ENCODE assay signal across 8 mouse cellular contexts in genomic region chr19:44283157-44284024, GRCm38 (mm10). TPM values are rescaled to one million over a fixed set of nuclear protein-coding genes. Genes with fewer than 3 reads are reported as not detected.
DNase-seq lines count a peak whose midpoint lies in the region; ATAC-seq and TF ChIP-seq lines count a peak whose summit lies in the region.

No protein-coding gene starts in this region.

- ATAC-seq in forebrain, embryonic 16.5 days, result no peak
- no peak for ATAC-seq in midbrain, embryonic 11.5 days (ENCODE audit: low FRiP score)

- H3K4me3 ChIP-seq in kidney, adult 2 months (ENCODE audit: insufficient read depth, low read depth, low read length), result no peak overlapping the region
- H3K4me3 ChIP-seq in ES-E14 (ENCODE audit: insufficient read depth in 1 of 2, low read depth in 1 of 2, low read length in 2 of 2, poor library complexity in 1 of 2, severe bottlenecking in 1 of 2), result peak overlapping the region in 1 of 2 experiments; percentile 62; a peak in 2 of 4 replicates
- peak overlapping the region; percentile 55 for H3K4me3 ChIP-seq in forebrain, embryonic 16.5 days (replicated peaks; ENCODE audit: low read length)
- H3K4me3 ChIP-seq in midbrain, embryonic 11.5 days (ENCODE audit: low read depth, low read length), result peak overlapping the region; percentile 36

- intact Hi-C loops in left cerebral cortex, postnatal 25 days (cut with DNase I), result loop anchor here (1.0 kb wide), 2 partner anchors 10 to 49 kb away; partner anchors contain the start of gene Scd2

- DNase-seq in kidney, adult 2 months, result no peak
- no peak for DNase-seq in kidney, adult 8-10 months
- DNase-seq in ES-E14 (ENCODE audit: low read depth, low spot score), result no peak
- DNase-seq in midbrain, embryonic 11.5 days (ENCODE audit: low spot score, missing footprints), result peak; percentile 93
- DNase-seq in adrenal gland, postnatal 36 days, result no peak
- DNase-seq in adrenal gland, adult 18-20 months (ENCODE audit: low spot score in 2 of 2), result no peak
- no peak for DNase-seq in left cerebral cortex, postnatal 25 days (ENCODE audit: low spot score in 2 of 2)

- TF ChIP-seq CTCF in kidney, adult 2 months (conservative IDR thresholded peaks at IDR 0.05; ENCODE audit: insufficient read depth, insufficient read length, low read depth, low read length), result no peak

- in situ Hi-C loops in ES-E14 (cut with MboI; ENCODE audit: low sequenced_read_pairs in 2 of 2, unreplicated experiment in 2 of 2), result no loop called here

- H3K4me2 ChIP-seq in forebrain, embryonic 16.5 days (ENCODE audit: low read length), result peak overlapping the region; percentile 82
- H3K4me2 ChIP-seq in midbrain, embryonic 11.5 days, result peak overlapping the region; percentile 80

- no peaks in the 10 kb centered on the region for H3K9me3 ChIP-seq in ES-E14 (ENCODE audit: control insufficient read depth, insufficient read depth, low read depth, low read length)
- no peaks in the 10 kb centered on the region for H3K9me3 ChIP-seq in forebrain, embryonic 16.5 days (ENCODE audit: control insufficient read depth, low read length)
- no peaks in the 10 kb centered on the region for H3K9me3 ChIP-seq in midbrain, embryonic 11.5 days (ENCODE audit: control insufficient read depth, low read length)

- no peaks in the 10 kb centered on the region for H3K27me3 ChIP-seq in kidney, adult 2 months (replicated peaks; ENCODE audit: control insufficient read depth, insufficient read depth, low read length)
- H3K27me3 ChIP-seq in forebrain, embryonic 16.5 days (replicated peaks; ENCODE audit: control insufficient read depth, insufficient read depth, low read length), result no peaks in the 10 kb centered on the region
- no peaks in the 10 kb centered on the region for H3K27me3 ChIP-seq in midbrain, embryonic 11.5 days (ENCODE audit: control insufficient read depth, insufficient read depth, low read length)

- H3K4me1 ChIP-seq in kidney, adult 2 months (ENCODE audit: control insufficient read depth, insufficient read depth, low read length), result peaks cover 13% of the 10 kb centered on the region; the same call in 1 of the 2 replicates
- H3K4me1 ChIP-seq in ES-E14 (ENCODE audit: control insufficient read depth in 2 of 2, insufficient read depth in 2 of 2, low read length in 2 of 2, poor library complexity in 1 of 2), result peaks cover 26 to 34% of the 10 kb centered on the region in 2 experiments
- H3K4me1 ChIP-seq in forebrain, embryonic 16.5 days (replicated peaks; ENCODE audit: control insufficient read depth, insufficient read depth, low read length), result peaks cover 25% of the 10 kb centered on the region
- peaks cover 29% of the 10 kb centered on the region for H3K4me1 ChIP-seq in midbrain, embryonic 11.5 days (ENCODE audit: control insufficient read depth, insufficient read depth, low read length)

- H3K9ac ChIP-seq in ES-E14 (ENCODE audit: insufficient read depth, low read depth, low read length, poor library complexity, severe bottlenecking), result peak overlapping the region; percentile 3; the same call in 1 of the 2 replicates
- peak overlapping the region; percentile 51 for H3K9ac ChIP-seq in forebrain, embryonic 16.5 days (replicated peaks; ENCODE audit: low read depth, low read length)
- H3K9ac ChIP-seq in midbrain, embryonic 11.5 days (ENCODE audit: low read length), result peak overlapping the region; percentile 57

- H3K27ac ChIP-seq in kidney, adult 2 months (ENCODE audit: insufficient read depth, low read depth, low read length), result peak overlapping the region; percentile 68
- H3K27ac ChIP-seq in ES-E14 (ENCODE audit: insufficient read depth, low read depth, low read length, poor library complexity, severe bottlenecking), result peak overlapping the region; percentile 23; the same call in 1 of the 2 replicates
- H3K27ac ChIP-seq in forebrain, embryonic 16.5 days (ENCODE audit: low read length), result peak overlapping the region; percentile 97
- H3K27ac ChIP-seq in midbrain, embryonic 11.5 days (ENCODE audit: low read depth, low read length), result peak overlapping the region; percentile 91

- no peak for TF ChIP-seq POLR2A in kidney, adult 2 months (IDR thresholded peaks at IDR 0.05; ENCODE audit: low read depth, low read length)

- no peaks in the 10 kb centered on the region for H3K36me3 ChIP-seq in kidney, adult 2 months (ENCODE audit: control insufficient read depth, insufficient read depth, low read length)
- H3K36me3 ChIP-seq in ES-E14 (ENCODE audit: control insufficient read depth, insufficient read depth, low read length, poor library complexity, severe bottlenecking), result no peaks in the 10 kb centered on the region
- H3K36me3 ChIP-seq in forebrain, embryonic 16.5 days (ENCODE audit: control insufficient read depth, insufficient read depth), result no peaks in the 10 kb centered on the region
- no peaks in the 10 kb centered on the region for H3K36me3 ChIP-seq in midbrain, embryonic 11.5 days (ENCODE audit: control insufficient read depth, insufficient read depth, low read length)

- WGBS in kidney, adult 2 months, result 60% methylated on average over 15 of the region's 15 CpGs
- 18% methylated on average over 15 of the region's 15 CpGs for WGBS in forebrain, embryonic 16.5 days
- WGBS in midbrain, embryonic 11.5 days, result 36% methylated on average over 15 of the region's 15 CpGs

TF ChIP-seq in ES-E14, 5 proteins besides CTCF, POLR2A, EP300 and RAD21:
- TF ChIP-seq ZNF384 (IDR thresholded peaks at IDR 0.05; ENCODE audit: low read depth, low read length), result no peak
- no peak for TF ChIP-seq HCFC1 (IDR thresholded peaks at IDR 0.05; ENCODE audit: borderline replicate concordance, insufficient read depth, low read length)
- no peak for TF ChIP-seq CHD2 (IDR thresholded peaks at IDR 0.05; ENCODE audit: low read depth, low read length)
- no peak for TF ChIP-seq MAFK (IDR thresholded peaks at IDR 0.05; ENCODE audit: insufficient read depth, low read depth, low read length)
- TF ChIP-seq ZC3H11A (IDR thresholded peaks at IDR 0.05; ENCODE audit: borderline replicate concordance, low read depth, low read length), result no peak

RNA-seq across cellular contexts. Expression of gene Scd2, which starts 10.1 kb away (rescaled TPM):
- 61.3 and 63.9 TPM in 2 replicates for polyA plus RNA-seq in kidney, adult 2 months (2012; rRNA removed)
- total RNA-seq in ES-E14 (2012; rRNA removed), result 284 and 303 TPM in 2 replicates
- polyA plus RNA-seq in forebrain, embryonic 16.5 days (2015; fragmentation: Nextera tagmentation; extraction: Ambion mirVana), result 290 and 318 TPM in 2 replicates
- polyA plus RNA-seq in midbrain, embryonic 11.5 days (2014; fragmentation: Nextera tagmentation; extraction: Ambion mirVana), result 353 and 358 TPM in 2 replicates
- 100 to 1,000 TPM; 596 to 993 TPM for total RNA-seq in adrenal gland, postnatal 36 days (2021)
- total RNA-seq in adrenal gland, adult 18-20 months (2021), result 100 to 1,000 TPM; 836 to 847 TPM
- 100 to 1,000 TPM; 585 to 640 TPM for total RNA-seq in left cerebral cortex, postnatal 25 days (2021)

RNA-seq across cellular contexts. Expression of gene Scd4, which starts 49.5 kb away (rescaled TPM):
- 0.23 and 0.26 TPM in 2 replicates for polyA plus RNA-seq in kidney, adult 2 months (2012; rRNA removed)
- 0.13 TPM in 1 of 2 replicates, not detected in the other for total RNA-seq in ES-E14 (2012; rRNA removed)
- polyA plus RNA-seq in forebrain, embryonic 16.5 days (2015; fragmentation: Nextera tagmentation; extraction: Ambion mirVana), result 0.07 and 0.16 TPM in 2 replicates
- 0.06 TPM in 1 of 2 replicates, not detected in the other for polyA plus RNA-seq in midbrain, embryonic 11.5 days (2014; fragmentation: Nextera tagmentation; extraction: Ambion mirVana)
- total RNA-seq in adrenal gland, postnatal 36 days (2021), result 1 to 10 TPM; 5.1 to 8.5 TPM
- total RNA-seq in adrenal gland, adult 18-20 months (2021), result 10 to 100 TPM in 1 of 2 experiments, 1 to 10 TPM in 1; 5.2 to 15.0 TPM
- 1 to 10 TPM; 2.2 to 2.3 TPM for total RNA-seq in left cerebral cortex, postnatal 25 days (2021)

Comparison
In these comparisons a context has a peak if more than half of its experiments do, and no peak if none do; other contexts are left out.
1. H3K27ac ChIP-seq: peak in every context shown above with its lines; median percentile 97 in forebrain, embryonic 16.5 days; 91 in midbrain, embryonic 11.5 days; 68 in kidney, adult 2 months; 23 in ES-E14.
2. H3K9ac ChIP-seq: peak in every context shown above with its lines; median percentile 57 in midbrain, embryonic 11.5 days; 51 in forebrain, embryonic 16.5 days; 3 in ES-E14.